ENCODE assay signal across 27 mouse cellular contexts in genomic region chr6:137382546-137382945, GRCm38 (mm10).
A peak's percentile ranks its signal among the peaks of the same experiment; 100 is the strongest.
DNase-seq lines count a peak whose midpoint lies in the region; ATAC-seq and TF ChIP-seq lines count a peak whose summit lies in the region.
"Had no signal": no experiment of that assay in that cellular context is flagged by ENCODE, and none has a peak within 500 bp of the region (broad histone marks: within the 10 kb centered on the region; RNA-seq: fewer than 3 reads in every experiment).

No protein-coding gene starts in this region.

- no peak overlapping the region for H3K4me2 ChIP-seq in embryonic facial prominence, embryonic 14.5 days (ENCODE audit: low read depth, low read length)
- H3K4me2 ChIP-seq in kidney, embryonic 15.5 days, result no peak overlapping the region
- no peak overlapping the region for H3K4me2 ChIP-seq in midbrain, embryonic 15.5 days
- H3K4me2 ChIP-seq: forebrain, embryonic 15.5 days; heart, embryonic 12.5 days; limb, embryonic 15.5 days; liver, embryonic 13.5 days had no signal

- H3K36me3 ChIP-seq in embryonic facial prominence, embryonic 14.5 days (ENCODE audit: control insufficient read depth, insufficient read depth, low read length), result no peaks in the 10 kb centered on the region
- no peaks in the 10 kb centered on the region for H3K36me3 ChIP-seq in embryonic facial prominence, embryonic 10.5 days (replicated peaks)
- no peaks in the 10 kb centered on the region for H3K36me3 ChIP-seq in kidney, adult 2 months (ENCODE audit: control insufficient read depth, insufficient read depth, low read length)
- H3K36me3 ChIP-seq in kidney, embryonic 15.5 days, result no peaks in the 10 kb centered on the region
- H3K36me3 ChIP-seq in midbrain, embryonic 15.5 days (replicated peaks), result peaks cover 6% of the 10 kb centered on the region; the same call in 1 of the 2 replicates
- no peaks in the 10 kb centered on the region for H3K36me3 ChIP-seq in limb, embryonic 10.5 days
- H3K36me3 ChIP-seq: heart, embryonic 12.5 days; limb, embryonic 15.5 days; liver, embryonic 13.5 days had no signal

- H3K27me3 ChIP-seq in embryonic facial prominence, embryonic 14.5 days (replicated peaks; ENCODE audit: control insufficient read depth, insufficient read depth, low read length), result no peaks in the 10 kb centered on the region
- no peaks in the 10 kb centered on the region for H3K27me3 ChIP-seq in embryonic facial prominence, embryonic 10.5 days (replicated peaks; ENCODE audit: low read depth, poor library complexity, severe bottlenecking)
- no peaks in the 10 kb centered on the region for H3K27me3 ChIP-seq in kidney, adult 2 months (replicated peaks; ENCODE audit: control insufficient read depth, insufficient read depth, low read length)
- H3K27me3 ChIP-seq in kidney, embryonic 15.5 days, result no peaks in the 10 kb centered on the region
- no peaks in the 10 kb centered on the region for H3K27me3 ChIP-seq in midbrain, embryonic 15.5 days (replicated peaks)
- H3K27me3 ChIP-seq in limb, embryonic 10.5 days (ENCODE audit: low read depth, poor library complexity, severe bottlenecking), result no peaks in the 10 kb centered on the region
- H3K27me3 ChIP-seq: CH12.LX; forebrain, embryonic 15.5 days; heart, embryonic 12.5 days; limb, embryonic 15.5 days; liver, embryonic 13.5 days; megakaryocyte, embryonic 14.5 days had no signal

- H3K9ac ChIP-seq in embryonic facial prominence, embryonic 14.5 days (ENCODE audit: low read depth, low read length), result no peak overlapping the region
- H3K9ac ChIP-seq in kidney, embryonic 15.5 days, result no peak overlapping the region
- H3K9ac ChIP-seq in midbrain, embryonic 15.5 days, result no peak overlapping the region
- H3K9ac ChIP-seq: forebrain, embryonic 15.5 days; heart, embryonic 12.5 days; limb, embryonic 15.5 days; liver, embryonic 13.5 days had no signal

- TF ChIP-seq CTCF in kidney, adult 2 months (conservative IDR thresholded peaks at IDR 0.05; ENCODE audit: insufficient read depth, insufficient read length, low read depth, low read length), result no peak
- TF ChIP-seq CTCF in brain, embryonic 14.5 days (IDR thresholded peaks at IDR 0.05; ENCODE audit: borderline replicate concordance, extremely low read depth, insufficient read depth, insufficient read length), result no peak

- H3K9me3 ChIP-seq in embryonic facial prominence, embryonic 14.5 days (ENCODE audit: control insufficient read depth, low read length), result peaks cover 4% of the 10 kb centered on the region; the same call in 1 of the 2 replicates
- H3K9me3 ChIP-seq in embryonic facial prominence, embryonic 10.5 days, result no peaks in the 10 kb centered on the region
- no peaks in the 10 kb centered on the region for H3K9me3 ChIP-seq in kidney, embryonic 15.5 days (replicated peaks)
- no peaks in the 10 kb centered on the region for H3K9me3 ChIP-seq in midbrain, embryonic 15.5 days
- no peaks in the 10 kb centered on the region for H3K9me3 ChIP-seq in limb, embryonic 10.5 days (replicated peaks)
- H3K9me3 ChIP-seq: forebrain, embryonic 15.5 days; limb, embryonic 15.5 days; liver, embryonic 13.5 days had no signal

- peak; percentile 16 for DNase-seq in embryonic facial prominence, embryonic 14.5 days (ENCODE audit: low spot score)
- no peak for DNase-seq in embryonic facial prominence, embryonic 10.5 days (ENCODE audit: low spot score)
- peak; percentile 9 for DNase-seq in kidney, adult 2 months
- DNase-seq in brain, embryonic 14.5 days (ENCODE audit: low read depth), result peak; percentile 57
- DNase-seq in layer of hippocampus, postnatal 14 days (ENCODE audit: low spot score in 2 of 2), result no peak
- DNase-seq in limb, embryonic 10.5 days (ENCODE audit: low spot score), result no peak
- DNase-seq: adrenal gland, adult 8-10 months; cerebellum, adult 8-10 months; cerebellum, postnatal 25 days; gastrocnemius, postnatal 36 days; heart, adult 2 months; kidney, adult 11 months; left cerebral cortex, postnatal 4 days; liver, embryonic 13.5 days; lung, adult 18-20 months; lung, postnatal 4 days; spleen, adult 18-20 months; thymus, postnatal 14 days had no signal

- no peak overlapping the region for H3K4me3 ChIP-seq in embryonic facial prominence, embryonic 14.5 days (ENCODE audit: low read depth, low read length)
- H3K4me3 ChIP-seq in embryonic facial prominence, embryonic 10.5 days, result no peak overlapping the region
- H3K4me3 ChIP-seq in kidney, adult 2 months (ENCODE audit: insufficient read depth, low read depth, low read length), result no peak overlapping the region
- no peak overlapping the region for H3K4me3 ChIP-seq in kidney, embryonic 15.5 days (replicated peaks)
- H3K4me3 ChIP-seq in midbrain, embryonic 15.5 days, result no peak overlapping the region
- H3K4me3 ChIP-seq in limb, embryonic 10.5 days, result no peak overlapping the region
- H3K4me3 ChIP-seq: forebrain, embryonic 15.5 days; heart, adult 2 months; heart, embryonic 12.5 days; limb, embryonic 15.5 days; liver, embryonic 13.5 days; megakaryocyte, embryonic 14.5 days had no signal

- 47% methylated on average over 9 of the region's 9 CpGs for WGBS in embryonic facial prominence, embryonic 14.5 days
- WGBS in embryonic facial prominence, embryonic 10.5 days, result 65% methylated on average over 9 of the region's 9 CpGs
- 30% methylated on average over 9 of the region's 9 CpGs for WGBS in kidney, adult 2 months
- 29% methylated on average over 9 of the region's 9 CpGs for WGBS in kidney, embryonic 15.5 days
- 40% methylated on average over 9 of the region's 9 CpGs for WGBS in midbrain, embryonic 15.5 days
- 70% methylated on average over 9 of the region's 9 CpGs for WGBS in limb, embryonic 10.5 days

- no peak for ATAC-seq in embryonic facial prominence, embryonic 14.5 days (ENCODE audit: low read depth)
- no peak for ATAC-seq in kidney, embryonic 15.5 days (replicated peaks; ENCODE audit: low FRiP score)
- ATAC-seq in midbrain, embryonic 15.5 days (replicated peaks), result peak; percentile 48; the same call in 1 of the 2 replicates
- ATAC-seq: forebrain, embryonic 15.5 days; inflammation-experienced regulatory T-cells, adult 6 months; lung, postnatal 0 days had no signal

- TF ChIP-seq POLR2A in kidney, adult 2 months (IDR thresholded peaks at IDR 0.05; ENCODE audit: low read depth, low read length), result no peak
- no peak for TF ChIP-seq POLR2A in brain, embryonic 14.5 days (IDR thresholded peaks at IDR 0.05; ENCODE audit: borderline replicate concordance, extremely low read depth, insufficient read depth, insufficient read length, poor library complexity, severe bottlenecking)

- H3K27ac ChIP-seq in embryonic facial prominence, embryonic 14.5 days (replicated peaks; ENCODE audit: low read depth, low read length), result no peak overlapping the region
- no peak overlapping the region for H3K27ac ChIP-seq in embryonic facial prominence, embryonic 10.5 days (replicated peaks)
- H3K27ac ChIP-seq in kidney, adult 2 months (ENCODE audit: insufficient read depth, low read depth, low read length), result no peak overlapping the region
- H3K27ac ChIP-seq in kidney, embryonic 15.5 days, result no peak overlapping the region
- peak overlapping the region; percentile 18 for H3K27ac ChIP-seq in midbrain, embryonic 15.5 days
- H3K27ac ChIP-seq in limb, embryonic 10.5 days, result no peak overlapping the region
- H3K27ac ChIP-seq: forebrain, embryonic 15.5 days; heart, adult 2 months; limb, embryonic 15.5 days; liver, embryonic 13.5 days had no signal

- no peaks in the 10 kb centered on the region for H3K4me1 ChIP-seq in embryonic facial prominence, embryonic 14.5 days (ENCODE audit: control insufficient read depth, insufficient read depth, low read length)
- no peaks in the 10 kb centered on the region for H3K4me1 ChIP-seq in embryonic facial prominence, embryonic 10.5 days
- no peaks in the 10 kb centered on the region for H3K4me1 ChIP-seq in kidney, adult 2 months (ENCODE audit: control insufficient read depth, insufficient read depth, low read length)
- peaks cover 7% of the 10 kb centered on the region for H3K4me1 ChIP-seq in kidney, embryonic 15.5 days
- H3K4me1 ChIP-seq in midbrain, embryonic 15.5 days, result peaks cover 8% of the 10 kb centered on the region
- no peaks in the 10 kb centered on the region for H3K4me1 ChIP-seq in limb, embryonic 10.5 days
- H3K4me1 ChIP-seq: forebrain, embryonic 15.5 days; limb, embryonic 15.5 days; liver, embryonic 13.5 days; megakaryocyte, embryonic 14.5 days had no signal

Comparison
In these comparisons a context has a peak if more than half of its experiments do, and no peak if none do; other contexts are left out.
1. DNase-seq: peak in embryonic facial prominence, embryonic 14.5 days (single experiment), kidney, adult 2 months (single experiment) and brain, embryonic 14.5 days (single experiment); none in embryonic facial prominence, embryonic 10.5 days (single experiment), layer of hippocampus, postnatal 14 days (0 of 2) and limb, embryonic 10.5 days (single experiment).